Mouse (Mus musculus) cortical plate, adult 2 months (tissue): Measurements from ENCODE around the gene Cept1. TPM values are rescaled to one million over a fixed set of nuclear protein-coding genes. Genes with fewer than 3 reads are reported as not detected.

Experiments
- H3K27ac ChIP-seq: fragments of 200-500 bp; 2 replicates; pipeline ENCODE4 v1.5.1; 2012; ENCODE audit warnings: low read length, control low read depth, inconsistent platforms; ENCODE audit not compliant: insufficient read depth
- H3K4me1 ChIP-seq: fragments of 200-500 bp; 2 replicates; pipeline ENCODE4 v1.6.1; 2011; ENCODE audit warnings: low read length; ENCODE audit not compliant: control insufficient read depth, insufficient read depth
- H3K4me3 ChIP-seq: fragments of 200-500 bp; 2 replicates; pipeline ENCODE4 v1.5.1; 2011; ENCODE audit warnings: mild to moderate bottlenecking, low read length, control low read depth; ENCODE audit not compliant: insufficient read depth
- CTCF ChIP-seq: fragments of 200-500 bp; IDR thresholded peaks from 2 replicates; pipeline ENCODE4 v1.5.1; 2011; ENCODE audit warnings: mild to moderate bottlenecking, control low read depth, low read length; ENCODE audit not compliant: insufficient read depth; ENCODE audit errors: extremely low read depth
- POLR2A ChIP-seq: fragments of 200-500 bp; IDR thresholded peaks from 2 replicates; pipeline ENCODE4 v1.6.1; 2011; ENCODE audit warnings: mild to moderate bottlenecking, low read length, control low read depth; ENCODE audit not compliant: insufficient read depth; ENCODE audit errors: extremely low read depth
- polyA plus RNA-seq: library from polyadenylated mRNA; depleted of rRNA; stranded (reverse); fragments of >200 nt; gene quantifications from 2 replicates; pipeline ENCODE4 v1.2.3, GENCODE M21; 2012

Cept1 gene
- polyA plus RNA-seq, 1 experiment: 39.3 TPM

DNA sequence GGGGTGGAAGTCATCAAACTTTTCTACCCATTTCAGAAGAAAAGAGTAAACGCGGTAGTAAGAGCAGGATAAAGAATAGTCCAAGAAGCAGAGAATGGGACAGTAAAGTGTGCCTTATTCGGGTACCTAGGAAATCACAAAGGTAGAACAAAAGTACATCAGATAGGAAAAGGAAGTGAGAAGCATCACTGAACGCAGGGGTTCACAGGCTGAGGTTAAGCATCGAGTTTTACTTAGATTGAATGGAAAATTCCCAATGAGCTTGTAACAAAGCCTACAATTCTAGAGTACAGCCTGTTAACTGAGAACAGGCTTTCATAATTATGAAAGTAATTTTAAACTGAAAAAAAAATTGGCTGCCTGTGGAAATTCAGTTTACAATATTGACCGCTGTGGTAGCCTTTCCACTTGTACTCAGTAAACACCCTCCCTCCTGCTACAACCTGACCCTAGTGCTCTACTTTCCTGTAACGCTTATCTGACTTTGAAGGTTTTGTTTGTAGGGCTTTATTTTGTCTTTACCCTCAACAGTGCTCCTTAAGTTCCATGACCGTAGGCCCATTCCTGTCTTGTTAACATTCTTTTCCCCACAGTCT lies 2.8 kb downstream of the Cept1 start:
- Histone ChIP-seq H3K4me3 (no peak overlapping the region), H3K27ac (no peak overlapping the region)
- TF ChIP-seq CTCF: no peak
- no peak for TF ChIP-seq POLR2A

DNA sequence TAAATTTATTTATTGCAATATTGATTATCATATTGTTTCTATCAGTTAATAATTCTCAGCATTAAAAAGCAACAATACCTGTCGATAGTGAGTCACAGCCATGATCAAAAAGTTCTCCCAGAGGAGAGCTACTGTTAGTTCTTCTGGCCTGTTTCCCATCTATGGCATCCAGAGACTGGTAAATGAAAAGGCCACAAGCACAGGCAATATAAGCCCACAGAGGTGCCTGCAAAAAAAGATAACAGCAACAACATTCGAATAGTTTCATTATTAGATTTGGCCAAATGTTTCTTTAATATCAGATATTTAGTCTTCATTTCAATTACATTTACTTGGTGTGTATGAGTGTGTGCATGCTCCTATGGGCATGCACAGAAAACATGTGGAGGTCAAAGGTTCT lies 14.3 kb downstream of the Cept1 start:
- TF ChIP-seq POLR2A (no peak), CTCF (no peak)
- Histone ChIP-seq H3K4me1 (no peaks in the 10 kb centered on the region), H3K27ac (no peak overlapping the region), H3K4me3 (no peak overlapping the region)

More for the DNA sequence above, 2.8 kb downstream of the Cept1 start:
- no peaks in the 10 kb centered on the region for H3K4me1 ChIP-seq

- Histone ChIP-seq H3K27ac (no peak overlapping the region), H3K4me1 (no peaks in the 10 kb centered on the region), H3K4me3 (no peak overlapping the region)
- TF ChIP-seq CTCF: no peak
- no peak for TF ChIP-seq POLR2A
Observed at GRCm38 (mm10) chr3:106528032-106528431, 19.6 kb downstream of the Cept1 start.

DNA sequence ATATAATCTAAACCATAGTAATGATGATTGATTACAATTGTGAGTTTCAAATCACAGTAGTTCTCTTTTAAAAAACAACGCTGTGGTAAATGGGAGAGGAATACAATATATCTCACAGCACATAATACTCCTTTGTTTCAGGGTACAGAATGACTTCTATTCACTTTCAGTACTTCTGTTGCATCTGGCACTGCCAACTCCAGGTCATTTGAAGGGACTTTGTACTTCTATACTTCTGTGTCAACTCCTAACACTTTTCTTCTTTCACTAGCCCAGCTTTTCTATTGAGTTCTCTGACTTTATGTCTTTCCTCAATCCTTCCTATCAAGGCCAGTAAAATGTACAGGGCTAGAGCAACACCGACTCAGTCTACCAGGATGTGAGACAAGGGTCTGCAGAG lies 21.2 kb downstream of the Cept1 start:
- no peak overlapping the region for H3K27ac ChIP-seq
- TF ChIP-seq CTCF: no peak

DNA sequence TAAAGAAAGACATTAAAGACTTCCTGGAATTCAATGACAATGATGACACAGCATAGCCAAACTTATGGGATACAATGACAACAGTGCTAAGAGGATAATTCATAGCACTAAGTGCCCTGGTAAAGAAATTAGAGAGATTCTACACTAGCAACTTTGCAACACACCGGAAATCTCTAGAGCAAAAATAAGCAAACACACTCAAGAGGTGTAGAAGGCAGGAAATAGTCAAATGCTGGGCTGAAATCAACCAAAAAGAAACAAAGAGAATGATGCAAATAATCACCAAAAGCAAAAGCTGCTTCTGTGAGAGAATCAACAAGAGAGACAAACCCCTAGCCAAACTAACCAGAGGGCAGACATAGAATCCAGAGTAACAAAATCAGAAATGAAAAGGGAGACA lies 24.9 kb downstream of the Cept1 start:
- H3K27ac ChIP-seq: no peak overlapping the region
- TF ChIP-seq POLR2A: no peak
- TF ChIP-seq CTCF: no peak
- no peaks in the 10 kb centered on the region for H3K4me1 ChIP-seq
- no peak overlapping the region for H3K4me3 ChIP-seq

More for the DNA sequence above, 21.2 kb downstream of the Cept1 start:
- H3K4me1 ChIP-seq: no peaks in the 10 kb centered on the region
- H3K4me3 ChIP-seq: no peak overlapping the region

DNA sequence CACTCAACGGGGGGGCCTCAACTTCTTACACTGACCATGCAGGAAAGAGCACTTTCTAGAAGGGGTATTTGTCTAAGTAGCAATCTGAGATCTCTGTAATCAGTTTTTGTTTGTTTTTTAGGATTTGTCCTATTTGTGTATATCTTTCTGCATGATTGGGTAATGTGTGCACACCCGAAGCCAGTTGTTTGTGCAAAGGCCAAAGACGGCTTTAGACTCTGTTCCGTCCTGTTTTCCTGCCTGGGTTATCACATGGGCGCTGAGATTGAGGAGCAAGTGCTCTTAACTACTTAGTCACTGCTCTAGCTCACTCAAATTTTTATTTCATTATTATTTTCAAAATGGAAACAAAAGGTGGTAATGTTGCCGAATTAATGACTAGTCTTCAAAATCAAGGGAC lies 32.6 kb downstream of the Cept1 start:
- Histone ChIP-seq H3K27ac (no peak overlapping the region), H3K4me3 (no peak overlapping the region), H3K4me1 (no peaks in the 10 kb centered on the region)
- TF ChIP-seq POLR2A (no peak), CTCF (no peak)

- no peak overlapping the region for H3K4me3 ChIP-seq
- TF ChIP-seq CTCF: no peak
- no peak for TF ChIP-seq POLR2A
- no peaks in the 10 kb centered on the region for H3K4me1 ChIP-seq
- H3K27ac ChIP-seq: no peak overlapping the region
Observed at GRCm38 (mm10) chr3:106510669-106511068, 36.9 kb downstream of the Cept1 start.

GRCm38 (mm10) chr3:106502892-106503291 lies 44.7 kb downstream of the Cept1 start:
- Histone ChIP-seq H3K27ac (no peak overlapping the region), H3K4me3 (no peak overlapping the region), H3K4me1 (no peaks in the 10 kb centered on the region)
- TF ChIP-seq CTCF (no peak), POLR2A (no peak)

- Histone ChIP-seq H3K4me1 (no peaks in the 10 kb centered on the region), H3K4me3 (no peak overlapping the region), H3K27ac (no peak overlapping the region)
- TF ChIP-seq POLR2A (no peak), CTCF (no peak)
Observed at GRCm38 (mm10) chr3:106500510-106500909, 47.1 kb downstream of the Cept1 start.

- TF ChIP-seq CTCF (no peak), POLR2A (no peak)
- H3K4me1 ChIP-seq: no peaks in the 10 kb centered on the region
- H3K27ac ChIP-seq: no peak overlapping the region
- no peak overlapping the region for H3K4me3 ChIP-seq
Observed at GRCm38 (mm10) chr3:106496996-106497395, 50.6 kb downstream of the Cept1 start.
